Mouse (Mus musculus): ENCODE measurements around the gene Gm44805. TPM values are rescaled to one million over a fixed set of nuclear protein-coding genes. Genes with fewer than 3 reads are reported as not detected.

Gm44805 gene
- polyA plus RNA-seq, 1 experiment from 2014 or later, result not detected

DNA sequence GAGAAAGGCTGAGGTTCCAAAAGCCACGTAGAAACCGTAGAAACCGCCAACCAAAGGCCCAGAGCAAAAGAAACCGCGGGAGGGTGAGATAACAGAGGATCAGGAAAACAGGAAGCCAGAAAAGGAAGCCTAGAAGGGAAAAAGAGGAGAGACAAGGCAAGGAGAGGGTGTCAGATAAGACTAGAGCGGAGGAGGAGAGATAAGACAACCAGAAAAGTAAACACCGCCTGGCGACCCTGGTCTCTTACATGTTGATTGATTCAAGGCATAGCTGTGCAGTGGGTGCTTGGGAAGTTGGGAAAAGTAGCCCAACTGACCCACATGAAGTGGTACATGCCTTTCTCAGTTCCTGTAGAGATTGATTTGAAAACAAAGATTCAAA lies 14.0 kb upstream of the Gm44805 start:
- ATAC-seq, result no peak
- WGBS, result 63% methylated on average over 8 of the region's 8 CpGs
- Histone ChIP-seq H3K27ac (ENCODE audit: low read depth, low read length) (no peak overlapping the region), H3K4me1 (ENCODE audit: control insufficient read depth, insufficient read depth, low read length) (peaks cover 4% of the 10 kb centered on the region; the same call in 1 of the 2 replicates), H3K4me2 (ENCODE audit: low read length) (no peak overlapping the region), H3K9ac (ENCODE audit: low read length) (no peak overlapping the region), H3K9me3 (replicated peaks; ENCODE audit: control insufficient read depth, low read length) (no peaks in the 10 kb centered on the region), H3K4me3 (ENCODE audit: low read depth, low read length) (no peak overlapping the region), H3K36me3 (ENCODE audit: control insufficient read depth, insufficient read depth, low read length) (no peaks in the 10 kb centered on the region), H3K27me3 (replicated peaks; ENCODE audit: control insufficient read depth, insufficient read depth, low read length) (no peaks in the 10 kb centered on the region)
- DNase-seq (ENCODE audit: low spot score), result no peak

- Histone ChIP-seq H3K4me3 (ENCODE audit: low read depth, low read length) (no peak overlapping the region), H3K4me1 (ENCODE audit: control insufficient read depth, insufficient read depth, low read length) (peaks cover 4% of the 10 kb centered on the region; the same call in 1 of the 2 replicates)
- WGBS, result 89% methylated on average over 10 of the region's 10 CpGs
Observed at GRCm38 (mm10) chr7:19694336-19695212, 13.4 kb upstream of the Gm44805 start.

GRCm38 (mm10) chr7:19693421-19693820 lies 12.2 kb upstream of the Gm44805 start:
- Histone ChIP-seq H3K4me1 (ENCODE audit: control insufficient read depth, insufficient read depth, low read length) (0 out of 2 replicates have a peak, but pooled peaks cover under 1% of the 10 kb centered on the region), H3K4me2 (ENCODE audit: low read length) (no peak overlapping the region), H3K27me3 (replicated peaks; ENCODE audit: control insufficient read depth, insufficient read depth, low read length) (no peaks in the 10 kb centered on the region), H3K9me3 (replicated peaks; ENCODE audit: control insufficient read depth, low read length) (no peaks in the 10 kb centered on the region), H3K9ac (ENCODE audit: low read length) (no peak overlapping the region), H3K36me3 (ENCODE audit: control insufficient read depth, insufficient read depth, low read length) (no peaks in the 10 kb centered on the region), H3K27ac (ENCODE audit: low read depth, low read length) (no peak overlapping the region), H3K4me3 (ENCODE audit: low read depth, low read length) (no peak overlapping the region)
- no peak for DNase-seq (ENCODE audit: low spot score)
- 35% methylated on average over 10 of the region's 10 CpGs for WGBS
- no peak for ATAC-seq

More at GRCm38 (mm10) chr7:19694336-19695212, 13.4 kb upstream of the Gm44805 start:
- no peak overlapping the region for H3K4me2 ChIP-seq (ENCODE audit: low read length)
- no peak for ATAC-seq
- no peak overlapping the region for H3K27ac ChIP-seq (ENCODE audit: low read depth, low read length)
- no peaks in the 10 kb centered on the region for H3K36me3 ChIP-seq (ENCODE audit: control insufficient read depth, insufficient read depth, low read length)
- no peaks in the 10 kb centered on the region for H3K27me3 ChIP-seq (replicated peaks; ENCODE audit: control insufficient read depth, insufficient read depth, low read length)
- H3K9me3 ChIP-seq (replicated peaks; ENCODE audit: control insufficient read depth, low read length), result no peaks in the 10 kb centered on the region
- H3K9ac ChIP-seq (ENCODE audit: low read length), result no peak overlapping the region
- DNase-seq (ENCODE audit: low spot score), result no peak

- Histone ChIP-seq H3K9me3 (replicated peaks; ENCODE audit: control insufficient read depth, low read length) (no peaks in the 10 kb centered on the region), H3K36me3 (ENCODE audit: control insufficient read depth, insufficient read depth, low read length) (no peaks in the 10 kb centered on the region), H3K27ac (ENCODE audit: low read depth, low read length) (no peak within 1 kb of the TSS), H3K4me1 (ENCODE audit: control insufficient read depth, insufficient read depth, low read length) (no peaks in the 10 kb centered on the region), H3K4me3 (ENCODE audit: low read depth, low read length) (no peak within 1 kb of the TSS), H3K27me3 (replicated peaks; ENCODE audit: control insufficient read depth, insufficient read depth, low read length) (no peaks in the 10 kb centered on the region), H3K9ac (ENCODE audit: low read length) (no peak within 1 kb of the TSS), H3K4me2 (ENCODE audit: low read length) (no peak within 1 kb of the TSS)
- DNase-seq (ENCODE audit: low spot score), result no peak
- 51% methylated on average over 28 of the region's 28 CpGs for WGBS
- no peak for ATAC-seq
Observed at GRCm38 (mm10) chr7:19691873-19692865, 10.9 kb upstream of the Gm44805 start, which contains the start of gene Apoc1. Gene Apoc1 (minus strand): TSS chr7:19692660.

GRCm38 (mm10) chr7:19691434-19691833 lies 10.2 kb upstream of the Gm44805 start:
- Histone ChIP-seq H3K27me3 (replicated peaks; ENCODE audit: control insufficient read depth, insufficient read depth, low read length) (no peaks in the 10 kb centered on the region), H3K4me3 (ENCODE audit: low read depth, low read length) (no peak overlapping the region), H3K36me3 (ENCODE audit: control insufficient read depth, insufficient read depth, low read length) (no peaks in the 10 kb centered on the region), H3K4me2 (ENCODE audit: low read length) (no peak overlapping the region), H3K4me1 (ENCODE audit: control insufficient read depth, insufficient read depth, low read length) (no peaks in the 10 kb centered on the region), H3K9me3 (replicated peaks; ENCODE audit: control insufficient read depth, low read length) (no peaks in the 10 kb centered on the region), H3K9ac (ENCODE audit: low read length) (no peak overlapping the region), H3K27ac (ENCODE audit: low read depth, low read length) (no peak overlapping the region)
- WGBS, result 78% methylated on average over 6 of the region's 6 CpGs
- ATAC-seq (no peak), DNase-seq (ENCODE audit: low spot score) (no peak)

- H3K9ac ChIP-seq (ENCODE audit: low read length), result no peak overlapping the region
- DNase-seq (ENCODE audit: low spot score) (no peak), ATAC-seq (no peak)
- H3K9me3 ChIP-seq (replicated peaks; ENCODE audit: control insufficient read depth, low read length), result no peaks in the 10 kb centered on the region
- H3K36me3 ChIP-seq (ENCODE audit: control insufficient read depth, insufficient read depth, low read length), result no peaks in the 10 kb centered on the region
- WGBS, result 82% methylated on average over 4 of the region's 4 CpGs
- H3K4me1 ChIP-seq (ENCODE audit: control insufficient read depth, insufficient read depth, low read length), result no peaks in the 10 kb centered on the region
- H3K4me3 ChIP-seq (ENCODE audit: low read depth, low read length), result no peak overlapping the region
- H3K27me3 ChIP-seq (replicated peaks; ENCODE audit: control insufficient read depth, insufficient read depth, low read length), result no peaks in the 10 kb centered on the region
- no peak overlapping the region for H3K27ac ChIP-seq (ENCODE audit: low read depth, low read length)
- H3K4me2 ChIP-seq (ENCODE audit: low read length), result no peak overlapping the region
Observed at GRCm38 (mm10) chr7:19690845-19691244, 9.6 kb upstream of the Gm44805 start.

GRCm38 (mm10) chr7:19688611-19689010 lies 7.4 kb upstream of the Gm44805 start:
- Histone ChIP-seq H3K4me2 (ENCODE audit: low read length) (no peak overlapping the region), H3K9ac (ENCODE audit: low read length) (no peak overlapping the region), H3K9me3 (replicated peaks; ENCODE audit: control insufficient read depth, low read length) (no peaks in the 10 kb centered on the region), H3K27me3 (replicated peaks; ENCODE audit: control insufficient read depth, insufficient read depth, low read length) (no peaks in the 10 kb centered on the region), H3K27ac (ENCODE audit: low read depth, low read length) (no peak overlapping the region), H3K4me1 (ENCODE audit: control insufficient read depth, insufficient read depth, low read length) (no peaks in the 10 kb centered on the region), H3K36me3 (ENCODE audit: control insufficient read depth, insufficient read depth, low read length) (no peaks in the 10 kb centered on the region), H3K4me3 (ENCODE audit: low read depth, low read length) (no peak overlapping the region)
- DNase-seq (ENCODE audit: low spot score) (no peak), ATAC-seq (no peak)
- 96% methylated on average over 2 of the region's 2 CpGs for WGBS

GRCm38 (mm10) chr7:19688101-19688500 lies 6.9 kb upstream of the Gm44805 start:
- 89% methylated on average over 10 of the region's 10 CpGs for WGBS
- Histone ChIP-seq H3K9me3 (replicated peaks; ENCODE audit: control insufficient read depth, low read length) (no peaks in the 10 kb centered on the region), H3K9ac (ENCODE audit: low read length) (no peak overlapping the region), H3K27ac (ENCODE audit: low read depth, low read length) (no peak overlapping the region), H3K4me1 (ENCODE audit: control insufficient read depth, insufficient read depth, low read length) (no peaks in the 10 kb centered on the region), H3K27me3 (replicated peaks; ENCODE audit: control insufficient read depth, insufficient read depth, low read length) (no peaks in the 10 kb centered on the region), H3K4me2 (ENCODE audit: low read length) (no peak overlapping the region), H3K36me3 (ENCODE audit: control insufficient read depth, insufficient read depth, low read length) (no peaks in the 10 kb centered on the region), H3K4me3 (ENCODE audit: low read depth, low read length) (no peak overlapping the region)
- DNase-seq (ENCODE audit: low spot score) (no peak), ATAC-seq (no peak)

Measured in forebrain, embryonic 14.5 days (tissue).